Mouse (Mus musculus) MEL (cell line): ENCODE measurements at regions not wholly inside any gene's neighbourhood (a gene's known extent, or its start where the extent isn't known, plus 50 kb on each side); places are given as distances from the start of the nearest gene placed in this dataset.
A peak's percentile ranks its signal among the peaks of the same experiment; 100 is the strongest.

Experiments
- DNase-seq: peaks from one replicate; pipeline ENCODE4 v3.0.0; 2011; ENCODE audit warnings: low read depth, low spot score
- H3K27ac ChIP-seq: 2 replicates; pipeline ENCODE4 v1.5.1; 2012; ENCODE audit warnings: low read depth, mild to moderate bottlenecking, control low read depth, low read length, moderate library complexity; ENCODE audit not compliant: control insufficient read depth
- H3K27me3 ChIP-seq, 2 experiments: fragments of 150-350 bp in 1 of 2; sonication (generic) in 1 of 2; 2 replicates each; pipeline ENCODE4 v1.6.1; 2012; ENCODE audit warnings: low read length in 2 of 2, mild to moderate bottlenecking in 2 of 2, improper control_type of control experiment in 1 of 2, moderate library complexity in 1 of 2; ENCODE audit not compliant: insufficient read depth in 2 of 2, control insufficient read depth in 1 of 2
- H3K36me3 ChIP-seq, 2 experiments: 2 replicates each; pipeline ENCODE4 v1.6.1; 2012 to 2014; ENCODE audit warnings: low read length in 2 of 2, improper control_type of control experiment in 1 of 2, inconsistent platforms in 1 of 2, mild to moderate bottlenecking in 1 of 2; ENCODE audit not compliant: insufficient read depth in 2 of 2, control insufficient read depth in 1 of 2
- H3K4me1 ChIP-seq, 2 experiments: fragments of 150-350 bp in 1 of 2; sonication (generic) in 1 of 2; 2 replicates each; pipeline ENCODE4 v1.6.1; 2012; ENCODE audit warnings: low read length in 2 of 2, improper control_type of control experiment in 1 of 2, mild to moderate bottlenecking in 1 of 2; ENCODE audit not compliant: insufficient read depth in 2 of 2, control insufficient read depth in 1 of 2
- H3K4me3 ChIP-seq, 2 experiments: fragments of 150-350 bp in 1 of 2; sonication (generic) in 1 of 2; 2 replicates each; pipeline ENCODE4 v1.5.1; 2012; ENCODE audit warnings: low read depth in 2 of 2, low read length in 2 of 2, mild to moderate bottlenecking in 2 of 2, moderate library complexity in 2 of 2, control low read depth in 1 of 2, improper control_type of control experiment in 1 of 2; ENCODE audit not compliant: control insufficient read depth in 1 of 2, insufficient read depth in 1 of 2
- H3K79me2 ChIP-seq: 2 replicates; pipeline ENCODE4 v1.6.1; 2012; ENCODE audit warnings: mild to moderate bottlenecking, low read length, moderate library complexity; ENCODE audit not compliant: control insufficient read depth, poor library complexity, insufficient read depth
- H3K9ac ChIP-seq: 2 replicates; pipeline ENCODE4 v1.6.1; 2012; ENCODE audit warnings: low read depth, mild to moderate bottlenecking, control low read depth, low read length, moderate library complexity; ENCODE audit not compliant: control insufficient read depth, poor library complexity, severe bottlenecking
- H3K9me3 ChIP-seq: fragments of 150-350 bp; sonication (generic); replicated peaks from 2 replicates; pipeline ENCODE4 v1.6.1; 2012; ENCODE audit warnings: mild to moderate bottlenecking, low read length, improper control_type of control experiment, moderate library complexity; ENCODE audit not compliant: insufficient read depth
- CHD2 ChIP-seq: IDR thresholded peaks from 2 replicates; pipeline ENCODE4 v1.6.1; 2011; ENCODE audit warnings: low read length, improper control_type of control experiment
- CTCF ChIP-seq, 3 experiments: IDR thresholded peaks in 2 of 3; conservative IDR thresholded peaks in 1 of 3; 2 replicates each; pipeline ENCODE4 v1.5.1; 2011 to 2012; ENCODE audit warnings: low read length in 3 of 3, low read depth in 2 of 3, mild to moderate bottlenecking in 2 of 3, improper control_type of control experiment in 1 of 3, inconsistent platforms in 1 of 3, mixed read lengths in 1 of 3, moderate library complexity in 1 of 3; ENCODE audit not compliant: control insufficient read depth in 1 of 3, insufficient read depth in 1 of 3, poor library complexity in 1 of 3, severe bottlenecking in 1 of 3
- GABPA ChIP-seq: IDR thresholded peaks from 2 replicates; pipeline ENCODE4 v1.6.1; 2012; ENCODE audit warnings: low read depth, mild to moderate bottlenecking, inconsistent platforms, low read length, improper control_type of control experiment, moderate library complexity
- KAT2A ChIP-seq: conservative IDR thresholded peaks from 2 replicates; pipeline ENCODE4 v1.6.1; 2012; ENCODE audit warnings: low read depth, low read length, improper control_type of control experiment, inconsistent platforms
- MAFK ChIP-seq: IDR thresholded peaks from 2 replicates; pipeline ENCODE4 v1.6.1; 2011; ENCODE audit warnings: low read depth, mild to moderate bottlenecking, low read length, improper control_type of control experiment, borderline replicate concordance
- MAX ChIP-seq: IDR thresholded peaks from 2 replicates; pipeline ENCODE4 v1.6.1; 2011; ENCODE audit warnings: low read length, improper control_type of control experiment
- MAZ ChIP-seq: IDR thresholded peaks from 2 replicates; pipeline ENCODE4 v1.6.1; 2012; ENCODE audit warnings: low read depth, mild to moderate bottlenecking, inconsistent platforms, low read length, improper control_type of control experiment
- MXI1 ChIP-seq: IDR thresholded peaks from 2 replicates; pipeline ENCODE4 v1.6.1; 2011; ENCODE audit warnings: mild to moderate bottlenecking, low read depth, low read length, improper control_type of control experiment
- MYB ChIP-seq: IDR thresholded peaks from 2 replicates; pipeline ENCODE4 v1.6.1; 2011; ENCODE audit warnings: mild to moderate bottlenecking, low read depth, low read length, improper control_type of control experiment
- RAD21 ChIP-seq: IDR thresholded peaks from 2 replicates; pipeline ENCODE4 v1.6.1; 2011; ENCODE audit warnings: mild to moderate bottlenecking, low read depth, low read length, improper control_type of control experiment
- RCOR1 ChIP-seq: IDR thresholded peaks from 2 replicates; pipeline ENCODE4 v1.6.1; 2012; ENCODE audit warnings: low read depth, mild to moderate bottlenecking, inconsistent platforms, low read length, improper control_type of control experiment
- SIN3A ChIP-seq: IDR thresholded peaks from 2 replicates; pipeline ENCODE4 v1.6.1; 2012; ENCODE audit warnings: low read length, improper control_type of control experiment, inconsistent platforms
- SMC3 ChIP-seq: IDR thresholded peaks from 2 replicates; pipeline ENCODE4 v1.6.1; 2011; ENCODE audit warnings: low read depth, low read length, improper control_type of control experiment
- ZNF384 ChIP-seq: IDR thresholded peaks from 2 replicates; pipeline ENCODE4 v1.6.1; 2012; ENCODE audit warnings: low read depth, mild to moderate bottlenecking, inconsistent platforms, low read length, improper control_type of control experiment

DNA sequence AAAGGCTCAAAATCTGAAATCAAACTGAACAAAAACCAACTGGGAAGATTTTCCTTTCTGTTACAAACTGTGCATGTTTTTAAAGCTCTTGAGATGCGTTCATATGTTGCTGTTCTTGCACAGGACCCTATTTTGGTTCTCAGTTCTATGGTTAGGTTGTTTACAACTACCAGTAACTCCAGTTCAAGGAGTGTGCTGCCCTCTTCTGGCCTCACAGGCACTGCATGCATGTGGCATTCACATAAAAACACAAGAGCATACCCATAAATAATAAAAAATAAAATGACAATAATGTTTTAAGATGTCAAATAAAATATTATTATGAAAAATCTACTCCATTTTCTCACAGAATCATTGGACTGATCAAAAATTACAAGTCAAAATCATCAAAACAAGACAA lies 818.9 kb downstream of the Fat4 start:
- Histone ChIP-seq H3K27me3 (no peaks in the 10 kb centered on the region), H3K79me2 (no peaks in the 10 kb centered on the region)
- peak; percentile 21 for DNase-seq
- no peak for TF ChIP-seq KAT2A
- no peak for TF ChIP-seq RCOR1
- TF ChIP-seq SMC3 = peak; percentile 23; the same call in 1 of the 2 replicates
- peak; percentile 28 for TF ChIP-seq RAD21
- TF ChIP-seq CTCF (IDR thresholded peaks at IDR 0.05 in 2 of 3, conservative IDR thresholded peaks at IDR 0.05 in 1 of 3; ENCODE audit: control insufficient read depth in 1 of 3, insufficient read depth in 1 of 3, low read depth in 2 of 3, low read length in 3 of 3, poor library complexity in 1 of 3, severe bottlenecking in 1 of 3) = peak in 2 of 3 experiments; percentile 31 to 53; a peak in 5 of 6 replicates
- TF ChIP-seq CHD2 = no peak
- TF ChIP-seq, all 39 proteins: peak for 3
- Histone ChIP-seq H3K36me3 (no peaks in the 10 kb centered on the region), H3K4me1 (no peaks in the 10 kb centered on the region), H3K9ac (no peak overlapping the region), H3K27ac (no peak overlapping the region), H3K4me3 (no peak overlapping the region), H3K9me3 (no peaks in the 10 kb centered on the region)

DNA sequence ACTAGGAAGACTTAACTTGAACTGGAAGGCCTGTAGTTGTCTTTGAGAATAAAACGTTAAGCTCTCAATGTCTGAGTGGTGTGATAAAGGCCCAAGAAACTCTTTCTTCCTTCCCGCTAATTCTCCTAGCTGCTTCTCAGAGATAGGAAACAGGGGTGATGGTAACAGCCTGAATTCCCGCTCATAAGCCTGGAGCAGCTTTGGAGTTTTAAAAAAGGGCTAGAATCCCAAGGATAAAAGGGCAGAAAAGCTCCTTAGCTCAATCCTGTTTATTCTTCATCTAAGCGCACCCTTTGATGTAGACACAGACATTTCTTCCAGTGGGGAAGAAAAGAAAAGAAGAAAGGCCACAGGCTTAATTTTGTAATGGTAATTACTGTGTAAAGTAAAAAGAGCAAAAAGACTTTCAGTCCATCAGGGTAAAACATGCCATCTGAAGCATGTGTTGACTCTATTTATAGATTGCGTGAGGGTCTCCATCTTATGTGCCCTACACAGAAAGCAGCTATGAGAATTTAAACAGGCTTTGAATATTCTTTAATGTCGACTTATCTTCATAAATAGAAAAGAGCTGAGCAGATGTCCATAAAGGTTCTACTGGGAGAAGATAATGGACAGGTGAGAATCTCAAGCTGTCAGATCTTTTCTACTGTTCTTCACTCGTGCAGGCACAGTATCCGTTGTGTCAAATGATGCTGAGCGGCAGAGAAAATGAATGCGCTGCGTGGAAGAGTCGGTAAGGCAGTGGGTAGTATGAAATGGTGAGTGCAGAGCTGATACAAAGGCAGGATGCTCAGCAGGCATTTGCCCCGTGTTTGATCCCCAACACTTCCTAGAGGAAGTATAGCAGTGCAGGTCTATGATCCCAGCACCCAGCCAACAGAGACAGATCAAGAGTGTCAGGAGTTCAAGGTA lies 818.0 kb upstream of the Intu start:
- Histone ChIP-seq H3K27me3 (no peaks in the 10 kb centered on the region), H3K9me3 (no peaks in the 10 kb centered on the region), H3K4me3 (no peak overlapping the region), H3K27ac (no peak overlapping the region), H3K9ac (no peak overlapping the region), H3K79me2 (no peaks in the 10 kb centered on the region), H3K36me3 (no peaks in the 10 kb centered on the region), H3K4me1 (no peaks in the 10 kb centered on the region)
- DNase-seq = no peak
- TF ChIP-seq SIN3A (no peak), CTCF (IDR thresholded peaks at IDR 0.05 in 2 of 3, conservative IDR thresholded peaks at IDR 0.05 in 1 of 3; ENCODE audit: control insufficient read depth in 1 of 3, insufficient read depth in 1 of 3, low read depth in 2 of 3, low read length in 3 of 3, poor library complexity in 1 of 3, severe bottlenecking in 1 of 3) (no peak), ZNF384 (no peak), MXI1 (no peak), MAX (no peak), MAFK (no peak), GABPA (no peak), MAZ (no peak), MYB (no peak)
